Mouse (Mus musculus): ENCODE results near the gene Frmd6.

- no peak for TF ChIP-seq CTCF (IDR thresholded peaks at IDR 0.05; ENCODE audit: borderline replicate concordance, insufficient read depth, low read depth, low read length)
- TF ChIP-seq POLR2A (IDR thresholded peaks at IDR 0.05; ENCODE audit: borderline replicate concordance, insufficient read depth, low read length): no peak
These were observed 1.2 kb downstream of the Frmd6 start for GRCm38 (mm10) chr12:70826318-70827072.

Data from cerebellum, adult 2 months (tissue).